Comparison of ENCODE assay signal across 22 mouse cellular contexts in genomic region chr3:51874252-51874651, GRCm38 (mm10).
DNase-seq lines count a peak whose midpoint lies in the region; ATAC-seq and TF ChIP-seq lines count a peak whose summit lies in the region.
"Had no signal": no experiment of that assay in that cellular context is flagged by ENCODE, and none has a peak within 500 bp of the region (broad histone marks: within the 10 kb centered on the region; RNA-seq: fewer than 3 reads in every experiment).

No protein-coding gene starts in this region.

- TF ChIP-seq CTCF in lung, postnatal 0 days (IDR thresholded peaks at IDR 0.05): no peak
- no peak for TF ChIP-seq CTCF in stomach, postnatal 0 days (IDR thresholded peaks at IDR 0.05; ENCODE audit: low read depth)

- no peak overlapping the region for H3K9ac ChIP-seq in forebrain, embryonic 14.5 days (ENCODE audit: low read length)
- no peak overlapping the region for H3K9ac ChIP-seq in forebrain, embryonic 16.5 days (replicated peaks; ENCODE audit: low read depth, low read length)
- no peak overlapping the region for H3K9ac ChIP-seq in lung, postnatal 0 days (replicated peaks; ENCODE audit: low read depth)
- H3K9ac ChIP-seq in intestine, embryonic 15.5 days: no peak overlapping the region
- H3K9ac ChIP-seq in stomach, postnatal 0 days (ENCODE audit: low read length): no peak overlapping the region
- H3K9ac ChIP-seq: embryonic facial prominence, embryonic 15.5 days; limb, embryonic 15.5 days; liver, embryonic 14.5 days; midbrain, embryonic 12.5 days had no signal

- WGBS in forebrain, embryonic 14.5 days: 49% methylated on average over 3 of the region's 3 CpGs
- 39% methylated on average over 3 of the region's 3 CpGs for WGBS in forebrain, embryonic 16.5 days
- WGBS in lung, postnatal 0 days: 29% methylated on average over 3 of the region's 3 CpGs
- 50% methylated on average over 3 of the region's 3 CpGs for WGBS in intestine, embryonic 15.5 days
- whole genome bisulfite sequencing in stomach, postnatal 0 days: 45% methylated on average over 3 of the region's 3 CpGs

- H3K27me3 ChIP-seq in forebrain, embryonic 14.5 days (replicated peaks; ENCODE audit: control insufficient read depth, insufficient read depth, low read length): no peaks in the 10 kb centered on the region
- no peaks in the 10 kb centered on the region for H3K27me3 ChIP-seq in forebrain, embryonic 16.5 days (replicated peaks; ENCODE audit: control insufficient read depth, insufficient read depth, low read length)
- no peaks in the 10 kb centered on the region for H3K27me3 ChIP-seq in lung, postnatal 0 days (replicated peaks; ENCODE audit: insufficient read depth, low read length)
- H3K27me3 ChIP-seq in intestine, embryonic 15.5 days (replicated peaks): no peaks in the 10 kb centered on the region
- no peaks in the 10 kb centered on the region for H3K27me3 ChIP-seq in stomach, postnatal 0 days (ENCODE audit: control insufficient read depth, insufficient read depth, low read length)
- H3K27me3 ChIP-seq: embryonic facial prominence, embryonic 15.5 days; limb, embryonic 15.5 days; midbrain, embryonic 12.5 days had no signal

- DNase-seq in forebrain, embryonic 14.5 days (ENCODE audit: low spot score): peak; percentile 46
- DNase-seq in lung, postnatal 0 days (ENCODE audit: low spot score): peak; percentile 36
- no peak for DNase-seq in lung, postnatal 10 days
- DNase-seq in stomach, postnatal 0 days (ENCODE audit: low spot score): peak; percentile 46
- no peak for DNase-seq in kidney, adult 9 months
- DNase-seq: adrenal gland, postnatal 25 days; cerebellum, adult 9-11 months; heart, postnatal 4 days; kidney, adult 2 months; kidney, postnatal 14 days; left cerebral cortex, postnatal 4 days; lung, postnatal 14 days; right cerebral cortex, postnatal 14 days; spleen, adult 18-20 months; thymus, postnatal 36 days had no signal

- H3K36me3 ChIP-seq in forebrain, embryonic 14.5 days (ENCODE audit: control insufficient read depth, insufficient read depth, low read length): no peaks in the 10 kb centered on the region
- H3K36me3 ChIP-seq in forebrain, embryonic 16.5 days (ENCODE audit: control insufficient read depth, insufficient read depth): no peaks in the 10 kb centered on the region
- H3K36me3 ChIP-seq in lung, postnatal 0 days (ENCODE audit: insufficient read depth, low read length): no peaks in the 10 kb centered on the region
- no peaks in the 10 kb centered on the region for H3K36me3 ChIP-seq in intestine, embryonic 15.5 days
- H3K36me3 ChIP-seq in stomach, postnatal 0 days (ENCODE audit: control insufficient read depth, insufficient read depth, low read length): no peaks in the 10 kb centered on the region
- H3K36me3 ChIP-seq: embryonic facial prominence, embryonic 15.5 days; heart, embryonic 10.5 days; limb, embryonic 15.5 days; midbrain, embryonic 12.5 days had no signal

- H3K9me3 ChIP-seq in forebrain, embryonic 14.5 days (replicated peaks; ENCODE audit: control insufficient read depth, low read length): no peaks in the 10 kb centered on the region
- H3K9me3 ChIP-seq in forebrain, embryonic 16.5 days (ENCODE audit: control insufficient read depth, low read length): no peaks in the 10 kb centered on the region
- H3K9me3 ChIP-seq in lung, postnatal 0 days (ENCODE audit: low read length): no peaks in the 10 kb centered on the region
- H3K9me3 ChIP-seq in intestine, embryonic 15.5 days: no peaks in the 10 kb centered on the region
- H3K9me3 ChIP-seq in stomach, postnatal 0 days (ENCODE audit: control insufficient read depth, low read length): no peaks in the 10 kb centered on the region
- H3K9me3 ChIP-seq: embryonic facial prominence, embryonic 15.5 days; heart, embryonic 10.5 days; limb, embryonic 15.5 days; midbrain, embryonic 12.5 days had no signal

- H3K4me1 ChIP-seq in forebrain, embryonic 14.5 days (ENCODE audit: control insufficient read depth, insufficient read depth, low read length): peaks cover 17% of the 10 kb centered on the region
- peaks cover 20% of the 10 kb centered on the region for H3K4me1 ChIP-seq in forebrain, embryonic 16.5 days (replicated peaks; ENCODE audit: control insufficient read depth, insufficient read depth, low read length)
- peaks cover 18% of the 10 kb centered on the region for H3K4me1 ChIP-seq in lung, postnatal 0 days (ENCODE audit: insufficient read depth, low read depth, low read length)
- peaks cover 19% of the 10 kb centered on the region for H3K4me1 ChIP-seq in intestine, embryonic 15.5 days (replicated peaks)
- peaks cover 5% of the 10 kb centered on the region; the same call in 1 of the 2 replicates for H3K4me1 ChIP-seq in stomach, postnatal 0 days (replicated peaks; ENCODE audit: control insufficient read depth, insufficient read depth)

- H3K4me3 ChIP-seq in forebrain, embryonic 14.5 days (ENCODE audit: low read depth, low read length): no peak overlapping the region
- no peak overlapping the region for H3K4me3 ChIP-seq in forebrain, embryonic 16.5 days (replicated peaks; ENCODE audit: low read length)
- no peak overlapping the region for H3K4me3 ChIP-seq in lung, postnatal 0 days (ENCODE audit: low read depth, low read length)
- H3K4me3 ChIP-seq in intestine, embryonic 15.5 days (replicated peaks): no peak overlapping the region
- no peak overlapping the region for H3K4me3 ChIP-seq in stomach, postnatal 0 days (ENCODE audit: low read depth, low read length)
- H3K4me3 ChIP-seq: embryonic facial prominence, embryonic 15.5 days; heart, embryonic 10.5 days; limb, embryonic 15.5 days; midbrain, embryonic 12.5 days had no signal

- H3K4me2 ChIP-seq in forebrain, embryonic 14.5 days (ENCODE audit: low read length): no peak overlapping the region
- no peak overlapping the region for H3K4me2 ChIP-seq in forebrain, embryonic 16.5 days (ENCODE audit: low read length)
- no peak overlapping the region for H3K4me2 ChIP-seq in lung, postnatal 0 days (replicated peaks; ENCODE audit: low read depth, low read length)
- no peak overlapping the region for H3K4me2 ChIP-seq in intestine, embryonic 15.5 days (replicated peaks)
- H3K4me2 ChIP-seq in stomach, postnatal 0 days (replicated peaks; ENCODE audit: low read depth): no peak overlapping the region
- H3K4me2 ChIP-seq: embryonic facial prominence, embryonic 15.5 days; limb, embryonic 15.5 days; midbrain, embryonic 12.5 days had no signal

- no peak overlapping the region for H3K27ac ChIP-seq in forebrain, embryonic 14.5 days (ENCODE audit: low read depth, low read length)
- no peak overlapping the region for H3K27ac ChIP-seq in forebrain, embryonic 16.5 days (ENCODE audit: low read length)
- no peak overlapping the region for H3K27ac ChIP-seq in lung, postnatal 0 days (ENCODE audit: low read length)
- H3K27ac ChIP-seq in intestine, embryonic 15.5 days: no peak overlapping the region
- H3K27ac ChIP-seq in stomach, postnatal 0 days (replicated peaks): no peak overlapping the region
- H3K27ac ChIP-seq: embryonic facial prominence, embryonic 15.5 days; heart, embryonic 10.5 days; limb, embryonic 15.5 days; liver, embryonic 14.5 days; midbrain, embryonic 12.5 days had no signal

- ATAC-seq in forebrain, embryonic 14.5 days: no peak
- ATAC-seq in forebrain, embryonic 16.5 days: no peak
- ATAC-seq in lung, postnatal 0 days: no peak
- ATAC-seq in intestine, embryonic 15.5 days: peak; percentile 85
- ATAC-seq in stomach, postnatal 0 days (ENCODE audit: low FRiP score, low TSS enrichment): peak; percentile 61; the same call in 1 of the 2 replicates

- no peak for TF ChIP-seq EP300 in lung, postnatal 0 days (IDR thresholded peaks at IDR 0.05)
- no peak for TF ChIP-seq EP300 in stomach, postnatal 0 days (optimal IDR thresholded peaks at IDR 0.05)

Comparison
In these comparisons a context has a peak if more than half of its experiments do, and no peak if none do; other contexts are left out.
1. DNase-seq: peak in forebrain, embryonic 14.5 days (single experiment), lung, postnatal 0 days (single experiment) and stomach, postnatal 0 days (single experiment); none in lung, postnatal 10 days (single experiment) and kidney, adult 9 months (single experiment).
2. ATAC-seq: peak in intestine, embryonic 15.5 days (single experiment) and stomach, postnatal 0 days (single experiment); none in forebrain, embryonic 14.5 days (single experiment), forebrain, embryonic 16.5 days (single experiment) and lung, postnatal 0 days (single experiment).